Mouse (Mus musculus): ENCODE data around the gene Hcn3. TPM values are rescaled to one million over a fixed set of nuclear protein-coding genes. Genes with fewer than 3 reads are reported as not detected.

Hcn3 gene
- polyA plus RNA-seq, 1 experiment from 2014 or later = 2.0 TPM

- no peak overlapping the region for H3K9ac ChIP-seq (ENCODE audit: low read depth, low read length)
- H3K27me3 ChIP-seq (replicated peaks; ENCODE audit: control insufficient read depth, insufficient read depth, low read length) = 0 out of 2 replicates have a peak, but pooled peaks cover 3% of the 10 kb centered on the region
- H3K27ac ChIP-seq (ENCODE audit: low read length) = no peak overlapping the region
- WGBS = 22% methylated on average over 7 of the region's 7 CpGs
- ATAC-seq = no peak
- no peak overlapping the region for H3K4me3 ChIP-seq (ENCODE audit: low read length)
- no peaks in the 10 kb centered on the region for H3K9me3 ChIP-seq (ENCODE audit: control insufficient read depth, low read length)
- peaks cover 11% of the 10 kb centered on the region for H3K4me1 ChIP-seq (ENCODE audit: control insufficient read depth, insufficient read depth, low read length)
- H3K36me3 ChIP-seq (ENCODE audit: control insufficient read depth, insufficient read depth, low read length) = no peaks in the 10 kb centered on the region
- no peak overlapping the region for H3K4me2 ChIP-seq (ENCODE audit: low read depth, low read length)
These were observed 1.3 kb downstream of the Hcn3 start for GRCm38 (mm10) chr3:89158651-89159050.

GRCm38 (mm10) chr3:89156951-89157350, 3.0 kb downstream of the Hcn3 start:
- no peaks in the 10 kb centered on the region for H3K36me3 ChIP-seq (ENCODE audit: control insufficient read depth, insufficient read depth, low read length)
- H3K4me1 ChIP-seq (ENCODE audit: control insufficient read depth, insufficient read depth, low read length) = peaks cover 10% of the 10 kb centered on the region
- no peaks in the 10 kb centered on the region for H3K9me3 ChIP-seq (ENCODE audit: control insufficient read depth, low read length)
- no peak overlapping the region for H3K27ac ChIP-seq (ENCODE audit: low read length)
- H3K4me2 ChIP-seq (ENCODE audit: low read depth, low read length) = no peak overlapping the region
- 87% methylated on average over 8 of the region's 8 CpGs for WGBS
- ATAC-seq = no peak
- 0 out of 2 replicates have a peak, but pooled peaks cover 3% of the 10 kb centered on the region for H3K27me3 ChIP-seq (replicated peaks; ENCODE audit: control insufficient read depth, insufficient read depth, low read length)
- H3K4me3 ChIP-seq (ENCODE audit: low read length) = no peak overlapping the region
- H3K9ac ChIP-seq (ENCODE audit: low read depth, low read length) = no peak overlapping the region

- H3K9ac ChIP-seq (ENCODE audit: low read depth, low read length) = no peak overlapping the region
- no peak overlapping the region for H3K4me3 ChIP-seq (ENCODE audit: low read length)
- WGBS = 50% methylated on average over 17 of the region's 17 CpGs
- no peak for ATAC-seq
- no peak overlapping the region for H3K27ac ChIP-seq (ENCODE audit: low read length)
- H3K4me2 ChIP-seq (ENCODE audit: low read depth, low read length) = no peak overlapping the region
- 0 out of 2 replicates have a peak, but pooled peaks cover 3% of the 10 kb centered on the region for H3K4me1 ChIP-seq (ENCODE audit: control insufficient read depth, insufficient read depth, low read length)
- H3K9me3 ChIP-seq (ENCODE audit: control insufficient read depth, low read length) = no peaks in the 10 kb centered on the region
- H3K36me3 ChIP-seq (ENCODE audit: control insufficient read depth, insufficient read depth, low read length) = no peaks in the 10 kb centered on the region
- no peaks in the 10 kb centered on the region for H3K27me3 ChIP-seq (replicated peaks; ENCODE audit: control insufficient read depth, insufficient read depth, low read length)
These were observed 7.7 kb downstream of the Hcn3 start for GRCm38 (mm10) chr3:89152084-89152835.

- Histone ChIP-seq H3K27ac (ENCODE audit: low read length) (no peak overlapping the region), H3K9me3 (ENCODE audit: control insufficient read depth, low read length) (no peaks in the 10 kb centered on the region), H3K9ac (ENCODE audit: low read depth, low read length) (no peak overlapping the region), H3K4me3 (ENCODE audit: low read length) (no peak overlapping the region), H3K4me1 (ENCODE audit: control insufficient read depth, insufficient read depth, low read length) (0 out of 2 replicates have a peak, but pooled peaks cover 3% of the 10 kb centered on the region), H3K4me2 (ENCODE audit: low read depth, low read length) (peak overlapping the region; percentile 50; the same call in 1 of the 2 replicates), H3K27me3 (replicated peaks; ENCODE audit: control insufficient read depth, insufficient read depth, low read length) (no peaks in the 10 kb centered on the region), H3K36me3 (ENCODE audit: control insufficient read depth, insufficient read depth, low read length) (no peaks in the 10 kb centered on the region)
- 66% methylated on average over 14 of the region's 14 CpGs for WGBS
- ATAC-seq = no peak
These were observed 11.4 kb downstream of the Hcn3 start for GRCm38 (mm10) chr3:89148567-89148966.

GRCm38 (mm10) chr3:89147979-89148311, 12.1 kb downstream of the Hcn3 start:
- ATAC-seq = peak; percentile 66; the same call in 1 of the 2 replicates
- Histone ChIP-seq H3K4me1 (ENCODE audit: control insufficient read depth, insufficient read depth, low read length) (0 out of 2 replicates have a peak, but pooled peaks cover 3% of the 10 kb centered on the region), H3K27me3 (replicated peaks; ENCODE audit: control insufficient read depth, insufficient read depth, low read length) (no peaks in the 10 kb centered on the region), H3K36me3 (ENCODE audit: control insufficient read depth, insufficient read depth, low read length) (peaks cover under 1% of the 10 kb centered on the region; the same call in 1 of the 2 replicates), H3K4me2 (ENCODE audit: low read depth, low read length) (peak overlapping the region; percentile 50), H3K4me3 (ENCODE audit: low read length) (peak overlapping the region; percentile 30), H3K9ac (ENCODE audit: low read depth, low read length) (peak overlapping the region; percentile 54), H3K9me3 (ENCODE audit: control insufficient read depth, low read length) (no peaks in the 10 kb centered on the region), H3K27ac (ENCODE audit: low read length) (peak overlapping the region; percentile 40)
- WGBS = 10% methylated on average over 15 of the region's 15 CpGs

GRCm38 (mm10) chr3:89147101-89147978, 12.7 kb downstream of the Hcn3 start:
- Histone ChIP-seq H3K36me3 (ENCODE audit: control insufficient read depth, insufficient read depth, low read length) (peaks cover 4% of the 10 kb centered on the region; the same call in 1 of the 2 replicates), H3K9ac (ENCODE audit: low read depth, low read length) (peak overlapping the region; percentile 54), H3K27me3 (replicated peaks; ENCODE audit: control insufficient read depth, insufficient read depth, low read length) (no peaks in the 10 kb centered on the region), H3K4me2 (ENCODE audit: low read depth, low read length) (peak overlapping the region; percentile 50), H3K9me3 (ENCODE audit: control insufficient read depth, low read length) (no peaks in the 10 kb centered on the region), H3K4me1 (ENCODE audit: control insufficient read depth, insufficient read depth, low read length) (0 out of 2 replicates have a peak, but pooled peaks cover 3% of the 10 kb centered on the region), H3K4me3 (ENCODE audit: low read length) (peak overlapping the region; percentile 30), H3K27ac (ENCODE audit: low read length) (peak overlapping the region; percentile 40)
- 22% methylated on average over 26 of the region's 26 CpGs for WGBS
- peak; percentile 94 for ATAC-seq

GRCm38 (mm10) chr3:89145566-89145965, 14.4 kb downstream of the Hcn3 start:
- Histone ChIP-seq H3K9me3 (ENCODE audit: control insufficient read depth, low read length) (no peaks in the 10 kb centered on the region), H3K4me3 (ENCODE audit: low read length) (no peak overlapping the region), H3K4me1 (ENCODE audit: control insufficient read depth, insufficient read depth, low read length) (0 out of 2 replicates have a peak, but pooled peaks cover 3% of the 10 kb centered on the region), H3K27me3 (replicated peaks; ENCODE audit: control insufficient read depth, insufficient read depth, low read length) (no peaks in the 10 kb centered on the region), H3K9ac (ENCODE audit: low read depth, low read length) (no peak overlapping the region), H3K27ac (ENCODE audit: low read length) (no peak overlapping the region), H3K4me2 (ENCODE audit: low read depth, low read length) (no peak overlapping the region), H3K36me3 (ENCODE audit: control insufficient read depth, insufficient read depth, low read length) (peaks cover 4% of the 10 kb centered on the region; the same call in 1 of the 2 replicates)
- ATAC-seq = no peak
- 63% methylated on average over 8 of the region's 8 CpGs for WGBS

- Histone ChIP-seq H3K9me3 (ENCODE audit: control insufficient read depth, low read length) (no peaks in the 10 kb centered on the region), H3K4me1 (ENCODE audit: control insufficient read depth, insufficient read depth, low read length) (peaks cover 6% of the 10 kb centered on the region; the same call in 1 of the 2 replicates), H3K9ac (ENCODE audit: low read depth, low read length) (no peak overlapping the region), H3K27me3 (replicated peaks; ENCODE audit: control insufficient read depth, insufficient read depth, low read length) (no peaks in the 10 kb centered on the region), H3K36me3 (ENCODE audit: control insufficient read depth, insufficient read depth, low read length) (peaks cover 4% of the 10 kb centered on the region; the same call in 1 of the 2 replicates), H3K4me2 (ENCODE audit: low read depth, low read length) (no peak overlapping the region), H3K4me3 (ENCODE audit: low read length) (no peak overlapping the region), H3K27ac (ENCODE audit: low read length) (no peak overlapping the region)
- ATAC-seq = no peak
- WGBS = 77% methylated on average over 10 of the region's 10 CpGs
These were observed 15.2 kb downstream of the Hcn3 start for GRCm38 (mm10) chr3:89144821-89145220.

- peak; percentile 86 for ATAC-seq
- no peaks in the 10 kb centered on the region for H3K27me3 ChIP-seq (replicated peaks; ENCODE audit: control insufficient read depth, insufficient read depth, low read length)
- 24% methylated on average over 9 of the region's 9 CpGs for WGBS
- peaks cover 22% of the 10 kb centered on the region for H3K4me1 ChIP-seq (ENCODE audit: control insufficient read depth, insufficient read depth, low read length)
- H3K4me2 ChIP-seq (ENCODE audit: low read depth, low read length) = peak overlapping the region; percentile 49
- H3K4me3 ChIP-seq (ENCODE audit: low read length) = peak overlapping the region; percentile 43
- H3K27ac ChIP-seq (ENCODE audit: low read length) = peak overlapping the region; percentile 92
- H3K9me3 ChIP-seq (ENCODE audit: control insufficient read depth, low read length) = no peaks in the 10 kb centered on the region
- H3K9ac ChIP-seq (ENCODE audit: low read depth, low read length) = peak overlapping the region; percentile 64
- no peaks in the 10 kb centered on the region for H3K36me3 ChIP-seq (ENCODE audit: control insufficient read depth, insufficient read depth, low read length)
These were observed 23.6 kb downstream of the Hcn3 start for GRCm38 (mm10) chr3:89136365-89136764.
